Mouse (Mus musculus) heart, adult 2 months (tissue): ENCODE data around the gene Abcc2. TPM values are rescaled to one million over a fixed set of nuclear protein-coding genes. Genes with fewer than 3 reads are reported as not detected.

ENCODE experiments used
- DNase-seq, 2 experiments: peaks; one replicate each; pipeline ENCODE4 v3.0.0; 2021
- H3K27ac ChIP-seq: fragments of 200-600 bp; 2 replicates; pipeline ENCODE4 v1.8.1; 2022
- H3K27me3 ChIP-seq: fragments of 200-500 bp; 2 replicates; pipeline ENCODE4 v1.6.1; 2012; ENCODE audit warnings: mild to moderate bottlenecking, low read length, inconsistent platforms, mixed read lengths; ENCODE audit not compliant: control insufficient read depth, insufficient read depth
- H3K36me3 ChIP-seq: fragments of 200-500 bp; 2 replicates; pipeline ENCODE4 v1.6.1; 2012; ENCODE audit warnings: low read length, inconsistent platforms; ENCODE audit not compliant: control insufficient read depth, insufficient read depth
- H3K4me1 ChIP-seq: fragments of 200-500 bp; 2 replicates; pipeline ENCODE4 v1.6.1; 2011; ENCODE audit warnings: low read length; ENCODE audit not compliant: control insufficient read depth, insufficient read depth
- H3K4me3 ChIP-seq: fragments of 200-600 bp; 2 replicates; pipeline ENCODE4 v1.8.1; 2022
- H3K79me2 ChIP-seq: fragments of 200-500 bp; replicated peaks from 2 replicates; pipeline ENCODE4 v1.6.1; 2012; ENCODE audit warnings: mild to moderate bottlenecking, inconsistent platforms, low read length, moderate library complexity, mixed read lengths; ENCODE audit not compliant: control insufficient read depth, insufficient read depth
- H3K9ac ChIP-seq: fragments of 200-500 bp; 2 replicates; pipeline ENCODE4 v1.6.1; 2012; ENCODE audit warnings: low read depth, mild to moderate bottlenecking, control low read depth, inconsistent platforms, low read length, mixed read lengths
- CTCF ChIP-seq: fragments of 200-600 bp; IDR thresholded peaks from 2 replicates; pipeline ENCODE4 v1.8.1; 2022; ENCODE audit warnings: antibody characterized with exemption, mild to moderate bottlenecking, moderate library complexity
- EP300 ChIP-seq: fragments of 200-500 bp; IDR thresholded peaks from 2 replicates; pipeline ENCODE4 v1.6.1; 2011; ENCODE audit warnings: low read depth, low read length, control low read depth; ENCODE audit not compliant: insufficient read depth
- POLR2A ChIP-seq: fragments of 200-500 bp; IDR thresholded peaks from 2 replicates; pipeline ENCODE4 v1.6.1; 2011; ENCODE audit warnings: mild to moderate bottlenecking, low read depth, low read length, control low read depth; ENCODE audit not compliant: insufficient read depth
- WGBS: fragments of 180-500 bp; shearing (Covaris S2); methylation state at CpG from one replicate; pipeline ENCODE4 v1.1.7; 2018; 5-methylcytosine and 5-hydroxymethylcytosine counted together
- intact Hi-C: fragments of 180-260 bp; cut with DNase I; formaldehyde crosslinking; loops from one replicate; pipeline ENCODE4 v1.15.1; 2025
- polyA plus RNA-seq: library from polyadenylated mRNA; depleted of rRNA; stranded (reverse); fragments of >200 nt; gene quantifications from 2 replicates; pipeline ENCODE4 v1.2.3, GENCODE M21; 2012
- total RNA-seq, 2 experiments: library from RNA; stranded (reverse); gene quantifications; 2 replicates each; pipeline ENCODE4 v1.2.3; 2021

Gene Abcc2
- total and polyA plus RNA-seq, 3 experiments: 0.06 TPM; not detected in 2

GRCm38 (mm10) chr19:43879401-43880212 lies 97.6 kb downstream of the Abcc2 start:
- Histone ChIP-seq H3K4me1 (no peaks in the 10 kb centered on the region), H3K36me3 (no peaks in the 10 kb centered on the region), H3K27ac (peak overlapping the region; percentile 57), H3K27me3 (no peaks in the 10 kb centered on the region), H3K79me2 (no peaks in the 10 kb centered on the region), H3K9ac (peak overlapping the region; percentile 87), H3K4me3 (peak overlapping the region; percentile 64)
- intact Hi-C loops: loop anchor here (5.0 kb wide), 2 partner anchors 38 to 58 kb away; no protein-coding TSS in a partner anchor
- TF ChIP-seq CTCF (peak; percentile 44), POLR2A (no peak)
- DNase-seq: peak; percentile 67 to 71
- WGBS: 2% methylated on average over 41 of the region's 41 CpGs

GRCm38 (mm10) chr19:43880420-43880819 lies 98.4 kb downstream of the Abcc2 start:
- no peak for DNase-seq
- H3K4me1 ChIP-seq: no peaks in the 10 kb centered on the region
- no peaks in the 10 kb centered on the region for H3K79me2 ChIP-seq
- intact Hi-C loops: loop anchor here (5.0 kb wide), 1 partner anchor 57 kb away; no protein-coding TSS in a partner anchor
- 54% methylated on average over 3 of the region's 3 CpGs for WGBS
- no peaks in the 10 kb centered on the region for H3K27me3 ChIP-seq
- no peak overlapping the region for H3K27ac ChIP-seq
- TF ChIP-seq POLR2A (no peak), EP300 (no peak), CTCF (no peak)
- H3K9ac ChIP-seq: no peak overlapping the region
- no peak overlapping the region for H3K4me3 ChIP-seq
- no peaks in the 10 kb centered on the region for H3K36me3 ChIP-seq

GRCm38 (mm10) chr19:43881615-43882014 lies 99.6 kb downstream of the Abcc2 start:
- Histone ChIP-seq H3K27me3 (no peaks in the 10 kb centered on the region), H3K9ac (no peak overlapping the region), H3K36me3 (no peaks in the 10 kb centered on the region), H3K4me3 (no peak overlapping the region), H3K27ac (no peak overlapping the region), H3K4me1 (no peaks in the 10 kb centered on the region), H3K79me2 (no peaks in the 10 kb centered on the region)
- no peak for DNase-seq
- peak; percentile 57 for TF ChIP-seq CTCF
- no peak for TF ChIP-seq POLR2A
- TF ChIP-seq EP300: no peak
- 88% methylated on average over 7 of the region's 7 CpGs for WGBS
- intact Hi-C loops: loop anchor here (5.0 kb wide), 1 partner anchor 56 kb away; no protein-coding TSS in a partner anchor

GRCm38 (mm10) chr19:43882895-43883573 lies 101.0 kb downstream of the Abcc2 start:
- no peak overlapping the region for H3K9ac ChIP-seq
- TF ChIP-seq CTCF: no peak
- no peak for TF ChIP-seq POLR2A
- no peak for TF ChIP-seq EP300
- no peak overlapping the region for H3K27ac ChIP-seq
- no peak for DNase-seq
- H3K4me3 ChIP-seq: no peak overlapping the region
- H3K4me1 ChIP-seq: no peaks in the 10 kb centered on the region
- no peaks in the 10 kb centered on the region for H3K36me3 ChIP-seq
- WGBS: 53% methylated on average over 18 of the region's 18 CpGs
- no peaks in the 10 kb centered on the region for H3K79me2 ChIP-seq
- H3K27me3 ChIP-seq: no peaks in the 10 kb centered on the region
- intact Hi-C loops: loop anchor here (5.0 kb wide), 1 partner anchor 54 kb away; no protein-coding TSS in a partner anchor

GRCm38 (mm10) chr19:43884668-43885498 lies 102.9 kb downstream of the Abcc2 start:
- no peaks in the 10 kb centered on the region for H3K79me2 ChIP-seq
- H3K9ac ChIP-seq: no peak overlapping the region
- TF ChIP-seq EP300 (no peak), CTCF (no peak), POLR2A (no peak)
- H3K4me1 ChIP-seq: no peaks in the 10 kb centered on the region
- WGBS: 45% methylated on average over 13 of the region's 13 CpGs
- H3K36me3 ChIP-seq: no peaks in the 10 kb centered on the region
- intact Hi-C loops: loop anchor here (5.0 kb wide), 1 partner anchor 52 kb away; no protein-coding TSS in a partner anchor
- DNase-seq: no peak
- H3K4me3 ChIP-seq: no peak overlapping the region
- H3K27me3 ChIP-seq: no peaks in the 10 kb centered on the region
- H3K27ac ChIP-seq: no peak overlapping the region
